Mouse (Mus musculus) lung, postnatal 0 days (tissue): Measurements from ENCODE around the gene E2f6.

Source experiments
- CTCF ChIP-seq: IDR thresholded peaks from 2 replicates; pipeline ENCODE4 v1.5.1; 2016; ENCODE audit warnings: antibody characterized with exemption, mild to moderate bottlenecking
- EP300 ChIP-seq: IDR thresholded peaks from 2 replicates; pipeline ENCODE4 v1.6.1; 2016; ENCODE audit warnings: antibody characterized with exemption, mild to moderate bottlenecking, control low read depth

DNA sequence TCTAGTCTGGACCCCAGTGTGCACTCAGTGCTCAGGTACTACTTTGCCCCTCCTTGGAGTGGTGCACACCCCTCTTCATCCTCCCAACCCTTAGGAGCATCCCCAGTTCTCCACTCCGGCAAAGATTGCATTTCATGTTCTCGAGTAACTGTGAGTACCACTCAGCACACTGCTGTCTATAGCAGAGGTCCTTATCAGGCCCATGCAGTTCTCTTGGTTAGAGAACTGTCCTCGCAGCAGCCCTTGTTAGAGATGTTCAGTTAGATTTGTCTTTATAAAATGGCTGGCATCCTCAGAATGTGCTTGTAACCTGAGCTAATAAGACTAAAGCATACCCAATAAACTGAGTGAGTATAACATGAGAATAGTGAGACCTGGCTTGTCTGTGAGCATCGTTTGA is 6.4 kb downstream of the E2f6 start:
- no peak for TF ChIP-seq CTCF
- no peak for TF ChIP-seq EP300
